Mouse (Mus musculus) urinary bladder, postnatal 4 days (tissue): ENCODE data around the gene Tmem117.

Experiments
- DNase-seq, 2 experiments: peaks; one replicate each; pipeline ENCODE4 v3.0.0; 2021 to 2022; ENCODE audit warnings: low spot score in 2 of 2

Gene Tmem117

DNA sequence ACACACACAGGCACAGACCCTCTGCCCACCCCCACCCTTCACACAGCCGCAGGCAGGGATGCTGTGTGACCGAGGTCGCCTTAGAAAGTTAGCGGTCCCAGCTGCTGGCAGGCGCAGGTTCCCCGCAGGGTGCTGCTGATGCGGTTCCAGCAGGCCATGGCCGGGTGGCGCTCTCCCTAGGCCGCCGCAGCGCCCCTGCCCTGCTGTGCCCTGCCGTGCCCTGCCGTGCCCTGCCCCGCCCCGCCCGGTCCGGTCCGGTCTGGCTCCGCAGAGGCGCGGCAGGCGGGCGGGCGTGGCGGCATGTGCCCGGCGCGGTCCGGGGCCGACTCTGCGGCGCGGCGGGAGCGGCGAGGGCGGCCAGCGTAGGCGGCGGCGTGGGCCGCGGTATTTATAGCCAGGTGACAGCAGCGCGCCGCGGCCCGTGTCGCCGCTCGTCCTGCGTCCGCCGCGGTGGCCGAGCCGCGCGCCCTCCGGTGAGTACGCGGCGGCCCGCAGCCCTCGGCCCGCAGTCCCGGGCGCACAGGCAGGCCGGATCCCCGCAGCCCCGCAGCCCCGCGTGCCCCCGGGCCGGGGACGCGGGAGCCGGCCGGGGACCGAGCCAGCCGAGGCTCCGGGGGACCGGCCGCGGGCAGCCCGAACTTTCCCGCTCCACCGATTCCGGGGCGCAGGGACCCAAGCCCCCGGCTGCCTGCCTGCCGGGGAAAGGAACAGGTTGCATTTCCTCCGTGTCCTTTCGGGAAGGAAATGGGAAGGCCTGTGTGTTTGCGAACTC is at the start of gene Tmem117:
TSS of gene Tmem117 (plus strand) at position 403 of the 772 bp plus-strand sequence.
- DNase-seq = peak in 1 of 2 experiments; percentile 40

DNA sequence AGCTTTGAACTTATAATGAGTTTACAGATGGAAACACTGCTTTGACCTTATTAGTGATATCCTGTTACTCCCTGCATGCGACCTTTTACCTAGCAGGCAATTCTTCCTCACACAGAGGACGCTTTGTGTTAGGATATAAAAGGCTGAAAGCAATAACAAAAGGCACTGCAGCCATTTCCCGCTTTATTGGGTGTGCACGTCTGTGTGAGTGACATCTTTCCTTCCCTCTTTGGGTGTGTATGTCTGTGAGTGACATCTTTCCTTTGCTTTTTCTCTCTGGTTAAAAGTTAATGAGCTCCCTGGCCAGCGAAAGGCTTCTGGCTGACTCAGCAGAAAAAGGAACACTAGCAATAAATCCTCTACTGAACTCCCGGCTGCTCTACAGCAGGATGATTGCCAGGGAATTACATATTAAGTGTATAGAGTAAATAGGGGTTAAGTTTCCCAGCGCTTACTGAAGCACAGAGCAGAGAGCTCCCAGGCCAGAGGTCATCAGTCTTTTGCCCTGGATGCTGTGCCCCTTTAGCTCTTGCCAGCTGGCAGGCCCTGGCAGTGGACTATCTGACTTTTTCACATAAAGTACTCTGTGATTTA is 46.9 kb upstream of the Tmem117 start:
- no peak for DNase-seq

GRCm38 (mm10) chr15:94583153-94583552 is 45.9 kb upstream of the Tmem117 start:
- no peak for DNase-seq

DNA sequence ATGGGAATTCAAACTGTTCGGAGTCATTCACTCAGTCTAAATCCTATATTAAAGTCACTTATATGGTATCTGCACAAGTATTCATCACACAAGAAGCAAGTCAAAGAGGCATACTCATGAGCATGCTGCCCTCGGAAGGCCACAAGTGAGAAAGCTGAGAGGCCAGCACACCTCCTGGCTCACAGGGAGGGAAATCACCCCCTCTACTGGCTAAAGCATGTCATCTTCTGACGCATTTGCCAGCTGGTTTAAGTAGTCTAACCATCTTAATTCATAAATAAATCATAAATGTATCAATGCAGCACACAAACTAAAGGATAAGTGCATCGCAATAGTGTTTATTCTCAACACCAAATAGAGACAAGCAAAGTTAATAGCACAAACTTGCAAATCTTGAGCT is 44.3 kb upstream of the Tmem117 start:
- DNase-seq = no peak

- DNase-seq = no peak
These were observed 41.0 kb upstream of the Tmem117 start for GRCm38 (mm10) chr15:94587826-94588715.

- DNase-seq = peak; percentile 96 to 99
These were observed 39.6 kb upstream of the Tmem117 start, which contains the start of gene Twf1 for GRCm38 (mm10) chr15:94589219-94590075. Gene Twf1, minus strand, starts transcription at chr15:94589889.

DNA sequence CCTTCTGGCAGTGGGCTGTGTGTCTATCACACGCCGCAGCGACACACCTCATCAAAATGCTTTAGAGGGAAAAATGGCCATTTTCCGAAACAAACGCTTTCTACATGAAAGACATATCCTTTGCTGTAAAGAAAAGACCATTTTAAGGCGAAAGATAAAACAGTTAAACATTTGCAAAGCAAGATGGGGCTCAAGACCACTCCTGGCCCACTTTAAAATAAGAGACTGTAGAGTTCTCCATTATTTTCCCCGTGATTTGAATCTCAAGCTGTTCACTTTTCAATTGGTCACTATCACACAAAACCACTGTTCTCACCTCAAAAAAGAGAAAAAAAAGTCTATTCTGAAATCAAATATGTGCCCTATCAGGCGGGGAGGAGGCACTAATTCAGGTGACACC is 38.9 kb upstream of the Tmem117 start:
- DNase-seq = no peak

GRCm38 (mm10) chr15:94591356-94591755 is 37.7 kb upstream of the Tmem117 start:
- no peak for DNase-seq

- no peak for DNase-seq
These were observed 35.4 kb upstream of the Tmem117 start for GRCm38 (mm10) chr15:94593586-94593985.

DNA sequence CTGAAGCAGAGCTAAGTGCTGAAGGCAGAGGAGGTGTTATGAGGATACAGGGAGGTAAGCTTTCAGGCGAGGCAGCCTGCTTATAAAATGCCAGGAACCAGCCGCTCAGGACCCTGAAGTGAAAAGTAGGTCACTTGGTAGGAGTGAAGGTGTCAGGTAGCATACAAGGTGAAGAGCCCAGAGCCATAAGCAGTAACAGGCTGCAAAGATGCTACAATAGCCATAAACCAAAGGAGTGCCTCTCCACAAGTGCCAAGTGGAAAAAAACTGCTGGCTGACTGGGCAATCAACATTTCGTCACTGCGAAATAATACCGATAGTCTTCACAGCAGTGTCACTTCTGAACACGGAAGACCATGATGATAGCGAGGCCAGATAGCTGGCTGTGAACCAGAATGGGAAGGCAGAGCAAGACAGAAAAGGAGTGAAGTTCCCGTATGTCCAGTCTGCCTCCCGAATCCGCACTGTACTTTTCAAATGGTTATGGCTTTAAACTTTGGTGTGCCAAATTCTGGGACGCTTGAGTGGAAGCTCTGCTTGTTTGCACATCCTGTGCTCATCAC is 28.8 kb upstream of the Tmem117 start:
- no peak for DNase-seq

DNA sequence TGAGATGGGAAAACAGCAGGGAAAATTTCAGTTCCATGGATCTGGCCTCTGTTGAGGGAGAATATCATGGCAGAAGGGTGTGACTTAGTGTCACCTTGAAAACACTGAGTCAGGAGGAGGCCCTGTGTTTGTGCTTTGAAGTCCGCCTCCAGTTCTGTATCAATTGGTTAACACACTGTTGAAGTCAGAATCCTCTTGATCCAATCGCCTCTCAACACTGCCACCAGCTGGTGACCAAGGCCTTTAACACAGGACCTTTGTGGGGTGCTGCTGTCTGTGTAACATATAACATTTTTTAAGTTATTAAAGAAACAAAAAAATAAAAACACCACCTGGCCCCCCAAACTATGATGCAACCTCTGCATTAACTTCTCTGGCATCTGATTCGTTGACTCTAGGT is 27.7 kb upstream of the Tmem117 start:
- DNase-seq = no peak

- no peak for DNase-seq
These were observed 26.6 kb upstream of the Tmem117 start for GRCm38 (mm10) chr15:94602441-94602840.

DNA sequence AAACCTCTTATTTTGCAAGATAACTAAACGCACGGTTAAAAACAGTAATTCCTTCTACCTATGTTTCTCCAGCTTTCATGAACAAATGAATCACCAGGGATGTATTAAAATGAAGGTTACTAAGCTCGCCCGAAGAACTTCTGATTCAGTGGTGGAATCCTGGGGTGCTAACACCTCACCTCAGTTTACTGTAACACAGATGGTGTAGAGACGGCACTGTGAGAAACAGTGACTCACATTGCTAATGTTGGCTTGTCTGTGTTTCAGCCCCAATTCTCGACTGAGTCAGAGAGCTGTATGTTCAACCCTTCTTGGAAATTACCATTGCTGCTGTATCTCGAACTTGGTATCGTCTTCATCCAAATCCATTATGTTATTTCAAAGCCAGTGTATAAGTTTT is 21.3 kb upstream of the Tmem117 start:
- DNase-seq = no peak

GRCm38 (mm10) chr15:94616036-94616435 is 13.0 kb upstream of the Tmem117 start:
- DNase-seq = no peak

DNA sequence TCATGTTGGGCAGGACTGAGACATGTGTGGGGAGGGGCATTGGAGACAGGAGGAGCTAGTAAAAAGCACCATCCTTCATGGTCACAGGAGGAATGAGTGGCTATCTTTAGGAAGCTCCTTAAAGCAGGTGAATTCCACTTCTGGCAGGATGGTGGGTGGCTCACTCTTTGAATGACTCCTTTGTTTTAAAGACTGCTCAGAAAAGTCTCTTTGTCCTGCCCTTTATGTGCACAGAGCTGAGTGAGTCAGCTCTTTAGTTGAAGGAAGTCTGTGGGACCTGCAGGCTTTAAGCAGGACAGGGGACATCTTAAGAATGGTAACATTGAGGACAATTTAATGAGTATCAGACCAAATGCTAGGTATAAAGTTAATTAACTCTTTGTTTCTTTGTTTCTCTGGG is 8.1 kb upstream of the Tmem117 start:
- no peak for DNase-seq

DNA sequence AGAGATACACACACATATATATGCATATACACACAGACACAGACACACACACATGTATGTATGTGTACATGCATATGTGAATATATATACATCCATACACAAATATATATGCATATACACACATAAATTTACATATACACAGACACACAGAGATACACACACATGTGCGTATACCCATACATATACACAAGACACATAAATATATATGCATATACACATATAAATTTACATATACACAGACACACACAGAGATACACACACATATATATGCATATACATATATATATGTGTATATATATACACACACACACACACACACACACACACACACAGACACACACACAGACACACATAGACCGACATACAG is 586 bp upstream of the Tmem117 start:
- no peak for DNase-seq

GRCm38 (mm10) chr15:94630553-94630952 is 1.5 kb downstream of the Tmem117 start:
- no peak for DNase-seq

- DNase-seq = no peak
These were observed 5.5 kb downstream of the Tmem117 start for GRCm38 (mm10) chr15:94634524-94634923.

GRCm38 (mm10) chr15:94638207-94638606 is 9.2 kb downstream of the Tmem117 start:
- no peak for DNase-seq

- no peak for DNase-seq
These were observed 10.1 kb downstream of the Tmem117 start for GRCm38 (mm10) chr15:94639126-94639525.

DNA sequence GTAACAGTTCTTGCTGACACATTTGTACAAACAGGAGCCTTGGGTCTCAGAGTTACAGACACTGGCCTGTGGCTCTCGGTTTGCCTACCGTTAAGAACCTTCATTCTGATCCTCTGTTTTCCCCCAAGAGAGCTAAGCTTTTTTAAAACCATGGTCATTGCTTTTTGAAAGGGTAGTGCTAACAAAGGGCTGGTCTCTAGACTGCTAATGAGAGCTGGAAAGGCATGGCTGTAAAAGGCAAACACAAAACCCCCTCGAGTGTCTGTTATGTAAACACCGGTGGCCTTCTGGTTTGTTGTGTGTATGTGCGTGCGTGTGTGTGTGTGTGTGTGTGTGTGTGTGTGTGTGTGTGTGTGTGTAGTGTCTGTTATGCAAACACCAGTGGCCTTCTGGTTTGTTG is 17.0 kb downstream of the Tmem117 start:
- no peak for DNase-seq
